8 mouse cellular contexts compared by ENCODE assay signal in the genomic region with DNA sequence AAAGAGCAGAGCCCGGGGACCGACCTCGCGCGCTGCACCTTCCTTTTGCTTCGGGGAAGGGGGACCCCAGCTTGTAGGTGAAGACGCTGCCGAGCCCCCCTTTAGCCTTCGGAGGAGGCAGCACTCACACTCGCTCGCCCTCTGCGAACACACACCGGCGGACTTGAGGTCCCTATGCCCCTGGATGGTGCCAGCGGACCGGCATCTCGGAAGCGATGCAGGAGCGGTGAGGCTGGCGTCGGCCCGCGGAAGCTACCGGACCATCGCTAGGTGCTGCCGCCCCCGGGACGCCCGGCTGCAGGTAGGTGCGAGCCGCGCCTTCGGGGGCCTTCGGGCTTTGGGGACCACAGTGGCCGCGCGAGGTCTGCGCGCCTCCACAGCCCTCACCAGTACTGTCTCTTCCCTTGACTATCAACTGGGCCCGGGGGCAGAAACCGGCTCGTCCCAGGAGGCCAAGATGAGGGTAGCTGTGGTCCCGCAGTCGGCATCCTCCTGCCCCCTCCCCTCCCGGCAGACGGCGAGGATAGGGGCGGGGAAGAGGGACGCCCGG. TPM values are rescaled to one million over a fixed set of nuclear protein-coding genes. Genes with fewer than 3 reads are reported as not detected.
DNase-seq lines count a peak whose midpoint lies in the region; ATAC-seq and TF ChIP-seq lines count a peak whose summit lies in the region.

No protein-coding gene starts in this region.

- no peak for TF ChIP-seq POLR2A in limb, embryonic 14.5 days (IDR thresholded peaks at IDR 0.05; ENCODE audit: borderline replicate concordance, extremely low read depth, insufficient read depth, insufficient read length)

- no peaks in the 10 kb centered on the region for H3K4me1 ChIP-seq in hindbrain, embryonic 11.5 days (replicated peaks; ENCODE audit: control insufficient read depth, insufficient read depth, low read length)
- peaks cover 9% of the 10 kb centered on the region for H3K4me1 ChIP-seq in limb, embryonic 14.5 days (ENCODE audit: control insufficient read depth, insufficient read depth, low read length)

- H3K9ac ChIP-seq in hindbrain, embryonic 11.5 days (ENCODE audit: low read depth, low read length), result peak overlapping the region; percentile 29
- peak overlapping the region; percentile 54 for H3K9ac ChIP-seq in limb, embryonic 14.5 days (ENCODE audit: low read depth, low read length, severe bottlenecking)

- peak overlapping the region; percentile 44 for H3K4me3 ChIP-seq in hindbrain, embryonic 11.5 days (ENCODE audit: low read depth, low read length)
- H3K4me3 ChIP-seq in limb, embryonic 14.5 days (replicated peaks; ENCODE audit: low read length), result peak overlapping the region; percentile 57

- no peak overlapping the region for H3K27ac ChIP-seq in hindbrain, embryonic 11.5 days (ENCODE audit: low read depth, low read length)
- no peak overlapping the region for H3K27ac ChIP-seq in limb, embryonic 14.5 days (replicated peaks; ENCODE audit: low read depth, low read length)

- peak; percentile 38 for DNase-seq in cerebellum, postnatal 10 days
- DNase-seq in cerebellum, adult 9-11 months, result no peak
- DNase-seq in retina, postnatal 1 day, result peak; percentile 66
- DNase-seq in retina, embryonic 14.5 days (ENCODE audit: low spot score), result no peak
- peak; percentile 56 for DNase-seq in hindbrain, embryonic 11.5 days (ENCODE audit: low spot score)
- no peak for DNase-seq in limb, embryonic 14.5 days (ENCODE audit: low spot score)
- DNase-seq in right cerebral cortex, adult 18-20 months, result peak; percentile 31
- DNase-seq in spleen, postnatal 4 days (ENCODE audit: low spot score in 2 of 2), result no peak

- H3K36me3 ChIP-seq in hindbrain, embryonic 11.5 days (ENCODE audit: control insufficient read depth, insufficient read depth, low read length), result no peaks in the 10 kb centered on the region
- H3K36me3 ChIP-seq in limb, embryonic 14.5 days (ENCODE audit: control insufficient read depth, insufficient read depth, low read length), result no peaks in the 10 kb centered on the region

- ATAC-seq in hindbrain, embryonic 11.5 days (ENCODE audit: low FRiP score), result peak; percentile 59
- peak; percentile 4; the same call in 1 of the 2 replicates for ATAC-seq in limb, embryonic 14.5 days (ENCODE audit: low FRiP score, low read depth)

- H3K9me3 ChIP-seq in hindbrain, embryonic 11.5 days (ENCODE audit: control insufficient read depth, low read length), result no peaks in the 10 kb centered on the region
- H3K9me3 ChIP-seq in limb, embryonic 14.5 days (ENCODE audit: control insufficient read depth, low read length), result no peaks in the 10 kb centered on the region

- H3K27me3 ChIP-seq in hindbrain, embryonic 11.5 days (ENCODE audit: control insufficient read depth, insufficient read depth, low read length), result peaks cover 13% of the 10 kb centered on the region
- H3K27me3 ChIP-seq in limb, embryonic 14.5 days (ENCODE audit: control insufficient read depth, insufficient read depth, low read length), result no peaks in the 10 kb centered on the region; the same call in 1 of the 2 replicates

- WGBS in hindbrain, embryonic 11.5 days, result under 1% methylated on average over 45 of the region's 50 CpGs
- WGBS in limb, embryonic 14.5 days, result 0% methylated on average over 45 of the region's 50 CpGs

- H3K4me2 ChIP-seq in hindbrain, embryonic 11.5 days (replicated peaks; ENCODE audit: low read depth, low read length), result peak overlapping the region; percentile 95
- peak overlapping the region; percentile 86 for H3K4me2 ChIP-seq in limb, embryonic 14.5 days (replicated peaks; ENCODE audit: low read depth, low read length, severe bottlenecking)

RNA-seq across cellular contexts. Expression of a gene that starts 1.5 kb away (rescaled TPM):
- polyA plus RNA-seq in hindbrain, embryonic 11.5 days (2014; fragmentation: Nextera tagmentation; extraction: Ambion mirVana), result 8.0 and 8.2 TPM in 2 replicates
- 3.0 and 4.2 TPM in 2 replicates for polyA plus RNA-seq in limb, embryonic 14.5 days (2012; rRNA removed)
- polyA plus RNA-seq in limb, embryonic 14.5 days (2014; fragmentation: Nextera tagmentation; extraction: Ambion mirVana), result 3.2 and 4.1 TPM in 2 replicates

Comparison
In these comparisons a context has a peak if more than half of its experiments do, and no peak if none do; other contexts are left out.
1. DNase-seq: peak in cerebellum, postnatal 10 days (2 of 2), retina, postnatal 1 day (single experiment), hindbrain, embryonic 11.5 days (single experiment) and right cerebral cortex, adult 18-20 months (single experiment); none in cerebellum, adult 9-11 months (single experiment), retina, embryonic 14.5 days (single experiment), limb, embryonic 14.5 days (single experiment) and spleen, postnatal 4 days (0 of 2).